Mouse (Mus musculus): ENCODE data around the gene Arhgef16. TPM values are rescaled to one million over a fixed set of nuclear protein-coding genes. Genes with fewer than 3 reads are reported as not detected.

Gene Arhgef16
- polyA plus RNA-seq (2016; fragmentation: Nextera tagmentation; extraction: Ambion mirVana), result 1.4 and 1.6 TPM in 2 replicates

DNA sequence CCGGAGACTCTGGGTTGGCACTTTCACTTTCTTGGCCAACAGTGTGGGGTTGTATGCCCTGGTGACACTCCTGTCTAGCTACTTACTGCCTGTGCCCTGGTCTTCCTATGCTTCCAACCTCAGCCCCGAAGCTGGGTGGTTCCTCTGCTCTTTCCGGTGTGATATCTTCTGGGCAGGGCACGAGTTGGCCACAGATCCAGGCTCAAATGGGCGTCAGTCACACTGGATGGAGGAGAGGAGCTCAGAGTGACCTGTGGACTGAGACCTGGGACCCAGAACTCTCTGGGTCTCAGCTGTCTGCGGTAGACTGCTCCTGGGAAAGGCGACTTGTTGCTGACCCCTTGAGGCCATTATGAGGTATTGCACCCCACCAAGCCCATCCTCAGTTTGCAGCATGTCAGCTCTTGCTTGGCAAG, at the start of gene Arhgef16:
TSS of gene Arhgef16 (minus strand) at position 211 of the 416 bp plus-strand sequence.
- 27% methylated on average over 7 of the region's 7 CpGs for WGBS
- Histone ChIP-seq H3K27me3 (ENCODE audit: low read depth, poor library complexity, severe bottlenecking) (peaks cover 64% of the 10 kb centered on the region), H3K4me3 (0 out of 2 replicates have a peak within 1 kb of the TSS, but pooled peaks have one; percentile 63), H3K9me3 (replicated peaks) (no peaks in the 10 kb centered on the region), H3K27ac (replicated peaks) (no peak within 1 kb of the TSS), H3K4me1 (peaks cover 26% of the 10 kb centered on the region), H3K36me3 (no peaks in the 10 kb centered on the region)
- DNase-seq (ENCODE audit: low spot score), result peak; percentile 67

DNA sequence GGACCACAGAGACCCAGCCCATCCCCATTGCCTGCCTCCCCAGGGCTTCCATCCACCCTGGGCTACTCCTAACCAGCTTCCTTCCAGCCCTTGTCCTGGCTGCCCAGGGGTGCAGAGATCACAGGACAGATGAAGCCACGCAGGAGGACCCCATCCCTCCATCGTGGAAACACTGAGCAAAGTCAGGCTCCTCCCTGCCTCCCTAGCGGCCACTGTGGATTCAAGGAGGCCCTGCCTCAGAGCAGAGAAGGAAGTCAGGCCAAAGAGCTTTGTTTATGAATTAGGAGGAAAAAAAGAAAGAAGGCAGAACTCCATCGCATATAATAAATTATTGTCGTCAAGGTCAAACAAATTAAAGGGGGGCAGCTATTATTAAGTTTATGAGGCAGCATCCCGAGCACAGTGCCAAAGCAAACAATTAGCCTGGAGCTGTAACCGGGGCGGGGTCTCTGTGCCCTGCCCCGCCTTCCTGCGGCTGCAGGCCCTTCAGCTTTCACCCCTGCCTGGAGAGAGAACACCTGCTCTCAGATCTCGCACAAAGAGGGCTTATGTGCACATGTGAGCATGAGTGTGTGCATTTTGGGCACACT, 46.8 kb upstream of the Arhgef16 start:
- WGBS, result 76% methylated on average over 11 of the region's 11 CpGs
- H3K27ac ChIP-seq (replicated peaks), result peak overlapping the region; percentile 57; the same call in 1 of the 2 replicates
- peaks cover 26% of the 10 kb centered on the region for H3K4me1 ChIP-seq
- DNase-seq (ENCODE audit: low spot score), result no peak
- no peak overlapping the region for H3K4me3 ChIP-seq
- no peaks in the 10 kb centered on the region for H3K9me3 ChIP-seq (replicated peaks)
- H3K36me3 ChIP-seq, result peaks cover 4% of the 10 kb centered on the region; the same call in 1 of the 2 replicates
- peaks cover 37% of the 10 kb centered on the region for H3K27me3 ChIP-seq (ENCODE audit: low read depth, poor library complexity, severe bottlenecking)

DNA sequence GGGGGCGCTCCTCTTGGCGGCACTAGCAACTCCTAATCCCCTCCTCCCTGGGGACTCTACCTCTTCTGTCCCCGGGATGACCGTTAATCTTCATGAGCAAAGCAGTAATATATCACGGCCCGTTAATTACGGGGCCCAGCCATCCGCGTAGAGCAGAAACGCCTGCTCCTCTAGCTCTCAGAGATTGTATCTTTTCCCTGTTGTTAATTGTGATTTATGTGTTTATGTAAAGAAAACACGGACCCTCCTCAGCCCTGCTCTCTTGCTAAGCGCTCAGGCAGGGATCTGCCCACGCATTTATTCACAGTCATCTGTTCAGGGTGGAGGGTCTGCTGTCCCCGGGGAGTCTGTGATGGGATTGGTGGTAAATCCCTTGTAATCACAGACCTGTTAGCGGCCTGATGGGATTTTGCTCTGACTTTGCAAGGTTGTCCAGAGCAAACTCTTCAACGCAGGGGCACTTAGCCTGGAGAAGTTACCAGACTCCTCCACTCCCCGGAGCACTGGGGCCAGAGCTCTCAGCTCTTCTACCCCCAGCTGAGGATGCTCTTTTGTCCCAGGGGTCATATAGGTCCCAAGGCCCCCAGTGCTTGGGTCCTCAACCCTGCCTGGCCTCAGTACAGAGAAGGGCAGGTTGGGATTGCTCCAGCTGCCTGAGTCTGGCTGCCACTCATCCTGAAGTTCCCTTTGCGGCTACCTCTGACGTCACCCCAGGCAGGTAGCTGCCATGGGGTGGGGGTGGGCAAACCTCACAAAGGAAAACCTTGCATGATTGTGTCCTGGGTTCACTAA, 45.5 kb upstream of the Arhgef16 start:
- WGBS, result 53% methylated on average over 19 of the region's 19 CpGs
- Histone ChIP-seq H3K9me3 (replicated peaks) (no peaks in the 10 kb centered on the region; the same call in 1 of the 2 replicates), H3K27ac (replicated peaks) (peak overlapping the region; percentile 57), H3K36me3 (peaks cover 14% of the 10 kb centered on the region), H3K4me3 (no peak overlapping the region), H3K4me1 (peaks cover 22% of the 10 kb centered on the region), H3K27me3 (ENCODE audit: low read depth, poor library complexity, severe bottlenecking) (peaks cover 32% of the 10 kb centered on the region)
- no peak for DNase-seq (ENCODE audit: low spot score)

DNA sequence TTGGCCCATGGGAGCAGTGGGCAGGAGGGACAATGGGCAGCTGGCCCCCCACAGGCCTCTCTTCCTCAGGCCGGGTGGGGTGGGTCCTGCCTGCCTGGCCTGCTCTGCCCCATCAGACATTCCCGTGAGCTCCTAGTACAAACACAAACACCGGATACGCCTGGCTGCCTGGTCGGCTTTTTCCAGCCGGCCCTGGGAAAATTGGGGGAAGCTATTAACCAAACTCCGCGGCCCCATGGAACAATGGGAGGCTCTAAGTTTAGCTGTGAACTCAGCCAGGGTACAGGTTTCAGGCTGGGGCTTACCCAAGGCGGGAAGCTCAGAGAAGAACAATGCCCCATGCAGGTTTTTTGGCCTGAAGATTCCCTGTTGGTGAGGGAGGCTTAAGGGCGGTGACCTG, 35.2 kb upstream of the Arhgef16 start:
- Histone ChIP-seq H3K27ac (replicated peaks) (peak overlapping the region; percentile 81), H3K4me1 (peaks cover 45% of the 10 kb centered on the region), H3K4me3 (no peak overlapping the region), H3K27me3 (ENCODE audit: low read depth, poor library complexity, severe bottlenecking) (peaks cover 86% of the 10 kb centered on the region), H3K9me3 (replicated peaks) (no peaks in the 10 kb centered on the region), H3K36me3 (peaks cover 14% of the 10 kb centered on the region)
- 6% methylated on average over 10 of the region's 10 CpGs for WGBS
- DNase-seq (ENCODE audit: low spot score), result peak; percentile 52

DNA sequence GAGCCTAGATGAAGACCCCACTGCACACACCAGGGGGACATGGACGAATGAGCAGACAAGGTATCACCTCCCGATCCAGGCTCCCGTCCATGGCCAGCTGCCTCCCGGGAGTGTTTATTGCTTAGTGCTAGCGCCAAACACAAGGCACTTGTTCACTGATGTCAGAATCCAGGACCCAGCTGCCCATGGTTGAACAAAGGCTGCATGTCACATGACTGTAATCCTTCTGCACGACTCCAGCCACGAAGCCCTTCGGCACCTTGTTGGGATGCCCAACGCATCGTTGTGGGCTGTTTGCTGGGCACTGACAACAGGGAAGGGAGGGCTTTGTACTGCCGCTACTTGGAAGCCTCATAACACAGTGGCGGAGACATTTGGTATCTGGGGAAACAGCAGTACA, 34.3 kb upstream of the Arhgef16 start, which contains the start of gene B230104I21Rik:
TSS of gene B230104I21Rik (plus strand) at position 367 of the 400 bp plus-strand sequence.
- Histone ChIP-seq H3K27ac (replicated peaks) (peak within 1 kb of the TSS; percentile 81), H3K27me3 (ENCODE audit: low read depth, poor library complexity, severe bottlenecking) (peaks cover 89% of the 10 kb centered on the region), H3K36me3 (peaks cover 5% of the 10 kb centered on the region), H3K4me1 (peaks cover 54% of the 10 kb centered on the region), H3K9me3 (replicated peaks) (no peaks in the 10 kb centered on the region), H3K4me3 (peak within 1 kb of the TSS; percentile 36)
- WGBS, result 82% methylated on average over 12 of the region's 12 CpGs
- peak; percentile 27 for DNase-seq (ENCODE audit: low spot score)

DNA sequence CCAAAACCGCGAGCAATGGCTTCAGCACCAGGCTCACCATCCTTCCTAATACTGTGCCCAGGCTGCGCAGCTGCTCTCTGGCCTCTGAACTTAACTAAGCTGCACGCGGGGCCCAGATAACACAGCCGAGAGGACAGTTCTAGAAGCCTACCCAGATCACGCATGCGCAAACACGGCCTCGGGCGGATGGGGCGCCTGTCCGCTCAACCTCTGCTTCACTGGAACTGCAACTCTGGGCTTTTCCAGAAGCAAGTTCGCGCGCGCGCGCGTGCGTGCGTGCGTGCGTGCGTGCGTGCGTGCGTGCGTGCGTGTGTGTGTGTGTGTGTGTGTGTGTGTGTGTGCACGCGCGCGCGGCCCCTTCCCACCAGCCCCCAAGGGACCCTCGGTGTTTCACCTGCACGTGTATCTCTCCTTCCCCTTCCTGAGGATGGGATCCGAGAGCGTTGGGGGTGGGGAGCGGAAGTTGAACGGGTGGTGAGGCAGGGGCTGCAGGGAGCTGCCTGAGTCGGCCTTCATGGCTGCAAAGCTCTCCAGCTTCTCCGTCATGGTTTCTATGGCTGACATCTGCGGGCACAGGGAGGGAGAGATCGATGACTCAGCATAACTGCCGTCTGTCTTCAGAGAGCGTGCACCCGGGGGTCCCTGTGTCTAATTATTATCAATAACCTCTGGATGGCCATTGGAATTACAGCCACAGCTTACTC, 33.4 kb upstream of the Arhgef16 start:
- WGBS, result 73% methylated on average over 48 of the region's 48 CpGs
- Histone ChIP-seq H3K4me3 (peak overlapping the region; percentile 36), H3K27ac (replicated peaks) (peak overlapping the region; percentile 53), H3K27me3 (ENCODE audit: low read depth, poor library complexity, severe bottlenecking) (peaks cover 90% of the 10 kb centered on the region), H3K36me3 (no peaks in the 10 kb centered on the region), H3K9me3 (replicated peaks) (no peaks in the 10 kb centered on the region), H3K4me1 (peaks cover 62% of the 10 kb centered on the region)
- DNase-seq (ENCODE audit: low spot score), result peak; percentile 59

DNA sequence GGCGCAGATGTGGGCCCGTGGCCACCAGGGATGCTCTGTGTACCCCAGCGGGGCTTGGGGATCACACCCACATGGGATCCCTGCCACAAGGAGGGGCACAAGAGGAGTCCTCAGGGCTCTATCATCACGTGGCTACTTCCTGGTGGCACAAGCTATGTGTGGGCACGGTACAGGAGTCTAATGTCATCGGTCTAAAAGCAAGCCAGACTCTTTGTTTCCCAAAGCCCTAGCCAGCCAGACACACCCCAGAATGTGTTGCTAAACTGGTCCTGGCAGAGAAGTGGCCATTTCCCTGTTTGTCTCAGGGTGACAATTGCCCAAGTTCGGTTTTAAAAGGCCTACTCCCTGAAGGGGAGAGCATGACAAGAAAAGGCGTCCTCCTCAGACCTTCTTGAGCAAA, 31.8 kb upstream of the Arhgef16 start:
- WGBS, result 83% methylated on average over 8 of the region's 8 CpGs

DNA sequence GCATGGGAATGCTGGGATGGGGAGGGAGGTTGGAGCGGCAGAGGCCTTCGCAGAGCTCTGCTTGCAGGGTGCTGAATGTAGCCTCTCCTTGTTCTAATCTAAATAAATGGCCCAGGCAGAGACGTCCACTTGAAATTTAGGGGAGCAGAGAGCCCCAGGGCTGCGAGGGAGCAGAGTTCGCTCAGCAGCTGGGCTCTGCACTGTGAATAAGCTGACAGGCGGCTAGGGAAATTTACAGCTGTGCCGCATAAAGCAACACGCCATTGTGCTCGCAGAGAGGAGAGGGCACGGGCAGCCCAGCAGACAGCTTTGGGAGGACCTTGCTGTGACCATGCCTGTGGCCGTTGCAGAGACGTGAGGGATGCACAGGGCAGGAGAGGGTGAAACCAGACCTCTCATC, 29.8 kb upstream of the Arhgef16 start:
- H3K27ac ChIP-seq (replicated peaks), result peak overlapping the region; percentile 38
- 58% methylated on average over 12 of the region's 12 CpGs for WGBS

More for the DNA sequence above, 31.8 kb upstream of the Arhgef16 start:
- Histone ChIP-seq H3K9me3 (replicated peaks) (no peaks in the 10 kb centered on the region), H3K4me3 (no peak overlapping the region), H3K36me3 (no peaks in the 10 kb centered on the region), H3K27me3 (ENCODE audit: low read depth, poor library complexity, severe bottlenecking) (peaks cover 89% of the 10 kb centered on the region), H3K4me1 (peaks cover 71% of the 10 kb centered on the region), H3K27ac (replicated peaks) (no peak overlapping the region)
- DNase-seq (ENCODE audit: low spot score), result no peak

DNA sequence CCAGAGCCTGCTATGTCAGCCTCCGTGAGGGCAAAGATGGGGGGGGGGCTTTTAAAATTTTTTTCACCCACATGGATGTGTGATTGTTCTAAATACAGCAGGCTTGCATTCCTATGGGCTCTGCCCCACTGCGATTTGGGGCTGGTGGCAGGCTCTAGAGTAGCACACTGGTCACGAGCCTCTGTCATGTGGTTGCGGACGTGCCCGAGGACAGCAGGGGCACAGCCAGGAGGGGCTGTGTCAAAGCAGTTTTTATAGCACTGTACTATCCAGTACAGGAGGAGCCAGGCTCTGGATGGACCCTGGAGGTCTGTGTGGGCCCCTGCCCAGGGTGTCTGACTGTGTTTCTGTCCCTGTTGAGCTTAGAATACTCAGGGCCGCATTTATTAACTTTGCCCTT, 28.5 kb upstream of the Arhgef16 start:
- peaks cover 80% of the 10 kb centered on the region for H3K27me3 ChIP-seq (ENCODE audit: low read depth, poor library complexity, severe bottlenecking)
- peaks cover 49% of the 10 kb centered on the region for H3K4me1 ChIP-seq
- H3K27ac ChIP-seq (replicated peaks), result no peak overlapping the region
- no peak overlapping the region for H3K4me3 ChIP-seq
- 89% methylated on average over 7 of the region's 7 CpGs for WGBS
- no peaks in the 10 kb centered on the region for H3K9me3 ChIP-seq (replicated peaks)
- no peak for DNase-seq (ENCODE audit: low spot score)
- H3K36me3 ChIP-seq, result no peaks in the 10 kb centered on the region

More for the DNA sequence above, 29.8 kb upstream of the Arhgef16 start:
- no peak for DNase-seq (ENCODE audit: low spot score)
- no peaks in the 10 kb centered on the region for H3K36me3 ChIP-seq
- peaks cover 86% of the 10 kb centered on the region for H3K27me3 ChIP-seq (ENCODE audit: low read depth, poor library complexity, severe bottlenecking)
- H3K4me1 ChIP-seq, result peaks cover 57% of the 10 kb centered on the region
- no peak overlapping the region for H3K4me3 ChIP-seq
- H3K9me3 ChIP-seq (replicated peaks), result no peaks in the 10 kb centered on the region

DNA sequence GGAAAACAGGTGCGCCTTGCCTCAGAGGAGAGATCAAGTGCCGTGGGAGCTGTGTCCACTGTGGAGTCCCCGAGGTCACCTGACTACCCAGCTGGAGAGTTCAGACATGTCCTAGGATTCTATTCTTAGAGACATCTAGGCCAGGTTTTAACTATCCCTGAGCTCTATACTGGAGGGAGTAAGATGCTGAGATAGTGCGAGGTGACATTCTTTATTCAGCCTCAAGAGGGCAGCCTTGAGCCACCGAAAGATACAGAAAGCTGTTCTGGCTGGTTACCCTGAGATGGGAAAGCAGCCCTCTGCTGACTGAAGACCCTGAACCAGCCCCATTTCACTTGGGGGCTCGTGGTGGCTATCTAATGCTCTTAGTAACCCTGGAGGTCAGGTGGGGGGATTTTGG, 27.4 kb upstream of the Arhgef16 start:
- peaks cover 68% of the 10 kb centered on the region for H3K27me3 ChIP-seq (ENCODE audit: low read depth, poor library complexity, severe bottlenecking)
- H3K4me1 ChIP-seq, result peaks cover 40% of the 10 kb centered on the region
- H3K36me3 ChIP-seq, result no peaks in the 10 kb centered on the region
- DNase-seq (ENCODE audit: low spot score), result peak; percentile 81
- H3K4me3 ChIP-seq, result peak overlapping the region; percentile 21; the same call in 1 of the 2 replicates
- H3K27ac ChIP-seq (replicated peaks), result peak overlapping the region; percentile 30; the same call in 1 of the 2 replicates
- no peaks in the 10 kb centered on the region for H3K9me3 ChIP-seq (replicated peaks)
- 5% methylated on average over 6 of the region's 6 CpGs for whole genome bisulfite sequencing

DNA sequence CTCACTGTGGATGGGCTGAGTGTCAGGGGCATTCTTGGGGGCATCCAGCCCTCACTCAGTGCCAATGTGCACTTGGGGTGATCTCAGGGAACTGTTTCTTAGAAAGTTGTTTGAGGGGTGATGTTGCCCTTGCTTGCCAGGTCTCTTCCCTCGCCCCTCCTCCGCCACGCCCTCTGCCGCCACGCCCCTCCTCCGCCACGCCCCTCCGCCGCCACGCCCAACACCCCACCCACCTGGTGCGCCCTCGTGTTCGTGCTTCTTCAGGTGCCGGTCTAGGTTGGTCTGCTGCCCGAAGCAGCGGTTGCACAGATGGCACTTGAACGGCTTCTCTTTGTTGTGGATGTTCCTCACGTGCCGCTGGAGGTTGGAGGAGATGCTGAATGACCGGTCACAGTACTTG, 27.0 kb upstream of the Arhgef16 start:
- no peaks in the 10 kb centered on the region for H3K9me3 ChIP-seq (replicated peaks)
- no peaks in the 10 kb centered on the region; the same call in 1 of the 2 replicates for H3K36me3 ChIP-seq
- peaks cover 36% of the 10 kb centered on the region for H3K4me1 ChIP-seq
- peak overlapping the region; percentile 21; the same call in 1 of the 2 replicates for H3K4me3 ChIP-seq
- 6% methylated on average over 18 of the region's 20 CpGs for WGBS
- DNase-seq (ENCODE audit: low spot score), result no peak
- H3K27ac ChIP-seq (replicated peaks), result no peak overlapping the region
- peaks cover 64% of the 10 kb centered on the region for H3K27me3 ChIP-seq (ENCODE audit: low read depth, poor library complexity, severe bottlenecking)

DNA sequence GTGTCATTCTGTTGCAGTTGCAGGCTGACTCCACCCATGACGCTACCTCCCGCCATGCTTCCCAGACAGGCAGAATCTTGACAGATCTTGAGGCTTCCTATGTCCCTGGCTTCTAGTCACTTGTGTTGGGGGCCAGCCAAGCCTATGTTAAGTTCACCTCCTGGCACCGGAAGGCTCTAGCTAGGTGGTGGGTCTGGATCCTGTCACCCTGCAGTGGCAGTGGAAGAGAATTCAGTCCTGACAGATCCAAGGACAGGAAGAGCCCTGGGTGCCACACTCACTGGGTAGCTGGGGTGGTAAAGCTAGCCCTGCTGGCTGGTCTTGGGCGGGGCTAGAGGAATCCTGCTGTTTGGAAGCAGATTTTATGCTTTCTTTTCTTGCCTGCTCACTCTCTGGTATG, 23.9 kb upstream of the Arhgef16 start:
- H3K4me1 ChIP-seq, result peaks cover 19% of the 10 kb centered on the region
- no peak overlapping the region for H3K27ac ChIP-seq (replicated peaks)
- no peak for DNase-seq (ENCODE audit: low spot score)
- no peak overlapping the region for H3K4me3 ChIP-seq
- no peaks in the 10 kb centered on the region for H3K9me3 ChIP-seq (replicated peaks)
- H3K36me3 ChIP-seq, result peaks cover 7% of the 10 kb centered on the region; the same call in 1 of the 2 replicates
- 63% methylated on average over 4 of the region's 4 CpGs for WGBS
- H3K27me3 ChIP-seq (ENCODE audit: low read depth, poor library complexity, severe bottlenecking), result peaks cover 48% of the 10 kb centered on the region

Data from midbrain, embryonic 10.5 days (tissue).